Mouse (Mus musculus) lung, postnatal 0 days (tissue): ENCODE measurements around the gene Specc1.

Experiments
- CTCF ChIP-seq: IDR thresholded peaks from 2 replicates; pipeline ENCODE4 v1.5.1; 2016; ENCODE audit warnings: antibody characterized with exemption, mild to moderate bottlenecking
- EP300 ChIP-seq: IDR thresholded peaks from 2 replicates; pipeline ENCODE4 v1.6.1; 2016; ENCODE audit warnings: antibody characterized with exemption, mild to moderate bottlenecking, control low read depth

GRCm38 (mm10) chr11:61960096-61960495 is 3.5 kb downstream of the Specc1 start:
- TF ChIP-seq CTCF, result no peak
- TF ChIP-seq EP300, result no peak
